Mouse (Mus musculus) bone marrow macrophage, adult 2 months (primary cell): Measurements from ENCODE around the gene Hoxa4.

Experiments
- CTCF ChIP-seq: IDR thresholded peaks from 2 replicates; pipeline ENCODE4 v1.5.1; 2012; ENCODE audit warnings: low read depth, mild to moderate bottlenecking, low read length, moderate library complexity
- POLR2A ChIP-seq: IDR thresholded peaks from 2 replicates; pipeline ENCODE4 v1.6.1; 2012; ENCODE audit warnings: mild to moderate bottlenecking, low read depth, low read length, borderline replicate concordance

DNA sequence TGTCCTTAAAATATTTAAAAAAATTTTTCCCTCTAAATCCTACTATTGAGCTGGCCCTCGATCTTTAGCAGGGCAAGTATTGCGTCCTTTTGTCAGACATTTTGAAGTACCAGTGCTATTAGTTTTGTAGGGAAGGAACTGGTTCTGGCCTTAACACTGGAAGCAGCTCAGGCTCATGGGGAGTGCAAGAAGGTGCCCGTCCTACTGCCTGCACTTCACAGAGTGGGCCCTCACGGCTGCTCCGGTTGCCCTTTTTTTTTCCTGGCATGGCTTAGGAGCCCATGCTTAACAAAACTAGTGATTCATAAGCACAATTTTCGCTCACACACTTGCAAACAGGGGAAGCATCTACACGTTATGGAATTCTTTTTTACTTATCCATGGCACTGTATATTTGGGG, 47.4 kb upstream of the Hoxa4 start:
- TF ChIP-seq POLR2A (no peak), CTCF (no peak)
